Mouse (Mus musculus) E14TG2a.4 (cell line): Measurements from ENCODE around the gene Nup62.

Experiments used
- CTCF ChIP-seq: conservative IDR thresholded peaks from 2 replicates; pipeline ENCODE4 v1.5.1; 2014; ENCODE audit warnings: low read length
- POU5F1 ChIP-seq: IDR thresholded peaks from 2 replicates; pipeline ENCODE4 v1.6.1; 2014; ENCODE audit warnings: low read length, borderline replicate concordance

DNA sequence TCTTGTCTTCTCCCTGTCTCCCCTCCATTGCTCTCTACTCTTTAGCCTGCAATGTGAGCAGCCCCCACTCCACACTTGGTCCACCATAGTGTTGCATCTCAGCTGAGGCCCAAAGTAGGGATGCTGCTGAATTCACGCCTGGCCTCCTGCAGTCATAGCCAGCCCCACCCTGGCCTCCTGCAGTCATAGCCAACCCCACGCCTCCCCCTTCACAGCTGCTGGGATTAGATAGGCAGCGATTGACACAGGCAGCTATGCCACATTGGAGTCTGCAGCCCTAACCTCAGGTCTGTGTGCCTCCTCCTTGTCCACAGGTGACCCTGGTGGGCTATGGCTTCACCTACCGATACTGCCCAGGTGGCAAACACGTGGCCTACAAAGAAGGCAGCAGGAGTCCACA, 47.8 kb upstream of the Nup62 start:
- TF ChIP-seq CTCF (no peak), POU5F1 (no peak)
